Mouse (Mus musculus) brain, embryonic 14.5 days (tissue): ENCODE results near the gene St6galnac1. TPM values are rescaled to one million over a fixed set of nuclear protein-coding genes. Genes with fewer than 3 reads are reported as not detected.
A peak's percentile ranks its signal among the peaks of the same experiment; 100 is the strongest.
"Not testable (repeated sequence)": the region's sequence is repeated elsewhere in the genome, so short reads cannot be mapped to it uniquely, and the experiment has no call there.

ENCODE experiments used
- DNase-seq: peaks from one replicate; pipeline ENCODE4 v3.0.0-alpha.2; 2011; ENCODE audit warnings: low read depth
- CTCF ChIP-seq: fragments of 200-500 bp; IDR thresholded peaks from 2 replicates; pipeline ENCODE4 v1.5.1; 2012; ENCODE audit warnings: inconsistent platforms, mild to moderate bottlenecking, moderate library complexity, borderline replicate concordance; ENCODE audit not compliant: insufficient read depth, insufficient read length; ENCODE audit errors: extremely low read depth
- POLR2A ChIP-seq: fragments of 200-500 bp; IDR thresholded peaks from 2 replicates; pipeline ENCODE4 v1.6.1; 2012; ENCODE audit warnings: mild to moderate bottlenecking, inconsistent platforms, borderline replicate concordance; ENCODE audit not compliant: poor library complexity, insufficient read depth, insufficient read length, severe bottlenecking; ENCODE audit errors: extremely low read depth
- polyA plus RNA-seq: library from polyadenylated mRNA; depleted of rRNA; stranded (reverse); fragments of >200 nt; gene quantifications from 2 replicates; pipeline ENCODE4 v1.2.3, GENCODE M21; 2012; rRNA removed

Gene St6galnac1
- polyA plus RNA-seq, 1 experiment = not detected

DNA sequence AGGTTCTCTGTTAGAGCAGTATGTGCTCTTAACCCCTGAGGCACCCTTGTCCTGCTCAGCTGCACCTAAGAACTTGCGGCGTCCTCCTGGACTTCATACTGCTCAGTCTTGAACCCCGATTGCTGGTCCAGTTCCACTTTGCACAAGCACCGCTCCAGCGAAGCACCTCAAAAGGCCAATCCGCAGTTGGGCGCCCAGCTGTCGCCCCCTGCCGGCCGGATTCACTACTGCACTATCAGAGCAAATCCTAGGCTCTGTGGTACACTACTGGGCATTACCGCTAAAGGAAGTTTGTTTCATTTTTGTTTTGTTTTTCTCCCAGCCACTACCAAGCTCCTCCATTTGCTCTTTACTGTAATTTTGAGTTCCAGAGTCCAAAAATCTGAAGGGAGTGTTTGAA lies 36.9 kb downstream of the St6galnac1 start:
- peak; percentile 56 for TF ChIP-seq CTCF
- TF ChIP-seq POLR2A = no peak
- DNase-seq = no peak

- TF ChIP-seq POLR2A (no peak), CTCF (no peak)
Observed at GRCm38 (mm10) chr11:116732536-116732935, 42.8 kb downstream of the St6galnac1 start.

GRCm38 (mm10) chr11:116731060-116731580 lies 44.2 kb downstream of the St6galnac1 start:
- DNase-seq = not testable (repeated sequence)

More at GRCm38 (mm10) chr11:116732536-116732935, 42.8 kb downstream of the St6galnac1 start:
- no peak for DNase-seq

DNA sequence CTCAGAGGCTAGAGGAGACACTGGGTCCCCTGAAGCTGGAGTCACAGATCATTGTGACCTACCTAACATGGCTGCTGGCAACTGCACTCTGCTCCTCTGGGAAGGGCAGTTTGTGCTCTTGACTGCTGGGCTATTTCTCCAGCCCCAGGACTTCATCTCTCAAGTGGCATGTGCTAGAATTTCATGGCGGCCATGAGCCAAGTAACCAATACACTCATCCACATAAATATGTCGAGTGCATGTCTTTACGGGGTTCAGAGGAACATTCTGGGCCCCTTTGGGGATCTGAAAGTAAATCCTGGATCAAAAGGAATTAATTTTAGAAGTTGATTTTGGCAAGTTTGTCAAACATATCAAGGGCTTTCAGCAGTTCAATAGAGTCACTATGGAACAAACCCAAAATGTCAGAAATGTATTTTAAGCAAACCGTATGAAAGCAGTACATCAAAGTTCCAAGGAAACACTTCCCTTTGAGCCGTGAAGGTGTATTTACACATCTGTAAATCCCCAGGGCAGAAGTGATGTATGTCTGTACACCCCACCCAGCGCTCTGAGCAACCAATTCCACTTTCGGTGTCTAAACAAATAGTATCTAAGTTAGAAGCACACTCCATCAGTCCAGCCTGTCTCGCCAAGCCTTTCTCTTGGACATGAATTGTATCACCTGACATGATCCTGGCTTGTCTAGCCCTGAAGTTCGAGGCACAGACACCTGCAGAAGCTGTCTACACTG lies 45.9 kb downstream of the St6galnac1 start:
- TF ChIP-seq POLR2A = no peak
- TF ChIP-seq CTCF = no peak
- DNase-seq = no peak

DNA sequence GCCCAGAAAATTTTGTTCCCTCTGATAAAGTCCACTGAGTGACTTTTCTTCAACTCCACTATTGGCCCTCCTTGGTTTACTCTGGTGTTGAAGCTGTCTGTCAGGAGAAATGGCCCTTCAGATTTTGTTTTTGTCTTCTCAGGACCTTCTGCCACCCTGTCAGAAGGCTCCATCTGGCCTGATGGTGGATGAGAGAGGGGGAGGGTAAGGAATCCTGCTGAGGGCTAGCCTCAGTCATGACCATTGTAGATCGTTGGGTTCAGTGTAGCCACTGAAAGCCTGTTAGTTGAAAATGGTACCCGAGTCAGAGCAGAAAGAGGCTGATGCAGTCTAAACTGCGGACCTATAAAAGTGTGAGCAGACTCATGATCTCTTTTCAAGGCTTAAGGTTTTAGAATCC lies 49.2 kb downstream of the St6galnac1 start:
- TF ChIP-seq CTCF (no peak), POLR2A (no peak)
- DNase-seq = no peak

- peak; percentile 87 for DNase-seq
- no peak for TF ChIP-seq POLR2A
- no peak for TF ChIP-seq CTCF
Observed at GRCm38 (mm10) chr11:116725031-116725948, 50.0 kb downstream of the St6galnac1 start.

DNA sequence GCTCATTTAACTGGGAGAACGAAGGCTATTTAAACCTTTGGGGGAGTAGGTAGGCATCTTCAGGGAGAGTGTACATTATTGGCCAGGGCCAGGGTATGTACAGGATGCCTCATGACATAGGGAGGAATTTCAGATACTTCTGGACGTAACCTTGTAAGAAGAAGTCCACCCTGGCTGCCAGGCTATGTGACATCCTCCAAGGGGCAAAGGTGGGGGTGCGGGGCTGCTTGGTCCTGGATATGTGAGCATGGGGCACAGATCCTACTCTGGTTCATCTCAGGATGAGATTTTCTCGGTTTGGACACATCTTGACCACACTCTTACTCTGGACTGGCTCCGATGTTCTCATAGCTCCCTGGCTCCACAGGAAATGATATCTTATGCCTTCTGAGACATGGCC lies 52.2 kb downstream of the St6galnac1 start:
- no peak for DNase-seq
- TF ChIP-seq CTCF (no peak), POLR2A (no peak)

DNA sequence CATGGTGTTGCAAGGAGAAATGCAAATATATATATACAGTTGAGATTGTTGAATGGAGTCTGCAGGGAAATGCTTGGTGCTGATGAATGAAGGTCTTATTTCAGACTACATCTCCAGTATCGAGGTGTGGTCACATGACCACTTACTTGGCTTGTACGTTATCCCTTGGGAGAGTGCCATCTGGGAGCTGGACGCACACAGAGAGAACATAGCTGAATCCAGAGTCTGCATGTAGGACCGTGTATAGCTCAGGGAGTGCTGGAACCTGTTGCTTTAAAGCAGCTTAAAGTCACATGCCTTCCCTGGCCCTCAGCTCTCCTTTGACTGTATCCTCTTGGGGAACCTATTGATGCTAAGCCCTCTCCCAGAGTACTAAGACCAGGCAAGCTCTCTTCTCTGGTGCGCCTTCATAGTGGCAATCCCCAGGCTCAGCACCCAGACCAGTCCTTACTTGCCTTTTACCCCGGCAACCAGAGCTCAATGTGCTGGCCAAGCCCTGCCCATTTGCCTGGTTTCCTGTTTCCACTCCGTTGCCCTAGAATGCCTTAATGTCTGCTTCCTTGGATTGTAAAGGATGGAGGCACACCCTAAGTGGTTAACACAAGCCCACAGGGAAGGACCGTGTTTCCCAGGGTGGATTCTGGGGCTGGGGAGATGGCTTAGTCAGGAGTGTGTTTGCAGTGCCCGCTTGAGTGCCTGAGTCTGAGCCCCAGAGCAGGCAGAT lies 53.6 kb downstream of the St6galnac1 start:
- TF ChIP-seq CTCF (no peak), POLR2A (no peak)
- DNase-seq = peak; percentile 50

DNA sequence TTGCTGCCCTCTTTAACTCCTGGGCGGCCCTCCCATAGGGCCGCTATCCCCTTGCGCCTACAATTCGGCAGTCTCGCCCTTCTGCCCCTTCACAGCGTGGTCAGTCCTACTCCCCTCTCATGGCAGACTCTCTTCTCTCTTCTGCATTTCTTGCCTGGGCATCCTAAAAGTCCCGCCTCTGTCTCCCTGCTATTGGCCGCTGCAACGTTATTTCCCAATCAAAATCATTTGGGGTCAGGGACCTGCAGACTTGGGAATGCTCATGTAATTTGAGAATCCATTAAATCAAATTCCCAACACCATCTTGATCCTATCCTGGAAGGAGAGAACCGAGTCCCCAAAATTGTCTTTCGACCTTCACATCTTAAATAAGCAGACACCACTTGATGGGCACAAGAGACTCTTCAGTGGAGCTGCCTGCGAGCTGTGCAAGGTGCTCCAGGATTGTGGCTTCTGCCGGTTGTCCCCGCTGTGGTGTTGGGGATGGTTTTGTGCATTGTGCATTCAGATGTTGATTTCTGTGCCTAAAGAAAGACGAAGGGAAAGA lies 54.9 kb downstream of the St6galnac1 start:
- TF ChIP-seq POLR2A (no peak), CTCF (no peak)
- no peak for DNase-seq

Other genes starting within 250 kb of the St6galnac1 start
- 2.4 and 3.6 TPM in 2 replicates for gene Sphk1, start 244.6 kb downstream of the St6galnac1 start, polyA plus RNA-seq
- gene Ube2o, start 194.1 kb downstream of the St6galnac1 start, polyA plus RNA-seq = 54.3 and 68.5 TPM in 2 replicates
- gene Aanat, start 189.1 kb downstream of the St6galnac1 start, polyA plus RNA-seq = 1.2 and 2.7 TPM in 2 replicates
- gene Rhbdf2, start 148.5 kb downstream of the St6galnac1 start, polyA plus RNA-seq = 2.3 and 2.5 TPM in 2 replicates
- 1.0 and 1.4 TPM in 2 replicates for gene Prcd, start 122.0 kb downstream of the St6galnac1 start, polyA plus RNA-seq
- gene Cygb, start 121.2 kb downstream of the St6galnac1 start, polyA plus RNA-seq = 18.3 TPM in 2 replicates
- gene Mxra7, start 52.5 kb upstream of the St6galnac1 start, polyA plus RNA-seq = 14.2 and 30.5 TPM in 2 replicates
- gene Mettl23, start 67.8 kb upstream of the St6galnac1 start, polyA plus RNA-seq = 44.6 and 67.6 TPM in 2 replicates
- 34.9 and 44.1 TPM in 2 replicates for gene Jmjd6, start 67.9 kb upstream of the St6galnac1 start, polyA plus RNA-seq
- gene Mfsd11, start 76.9 kb upstream of the St6galnac1 start, polyA plus RNA-seq = 36.4 and 40.6 TPM in 2 replicates
- 599 and 784 TPM in 2 replicates for gene Srsf2, start 77.6 kb upstream of the St6galnac1 start, polyA plus RNA-seq
- gene Mgat5b, start 143.4 kb upstream of the St6galnac1 start, polyA plus RNA-seq = 95.1 and 98.4 TPM in 2 replicates